Mouse (Mus musculus) olfactory bulb, adult 2 months (tissue): ENCODE data around the gene Il33.

ENCODE experiments used
- CTCF ChIP-seq: fragments of 200-500 bp; IDR thresholded peaks from 2 replicates; pipeline ENCODE4 v1.5.1; 2012; ENCODE audit warnings: low read depth, mild to moderate bottlenecking, low read length, moderate library complexity; ENCODE audit not compliant: insufficient read depth
- POLR2A ChIP-seq: fragments of 200-500 bp; IDR thresholded peaks from 2 replicates; pipeline ENCODE4 v1.6.1; 2012; ENCODE audit warnings: mild to moderate bottlenecking, low read depth, low read length, moderate library complexity; ENCODE audit not compliant: insufficient read depth

GRCm38 (mm10) chr19:29986464-29987091, 61.7 kb downstream of the Il33 start:
- TF ChIP-seq CTCF (no peak), POLR2A (no peak)
